Mouse (Mus musculus) G1E (cell line): Measurements from ENCODE around the gene Abhd4.

Source experiments
- CTCF ChIP-seq: IDR thresholded peaks from 2 replicates; pipeline ENCODE4 v1.5.1; 2012; ENCODE audit warnings: low read depth, low read length, inconsistent platforms, mixed read lengths
- GATA1 ChIP-seq: IDR thresholded peaks from 2 replicates; pipeline ENCODE4 v1.6.1; 2012; ENCODE audit warnings: borderline replicate concordance, low read length, inconsistent platforms, mixed read lengths
- TAL1 ChIP-seq: conservative IDR thresholded peaks from 2 replicates; pipeline ENCODE4 v1.6.1; 2012; ENCODE audit warnings: low read depth, low read length, inconsistent platforms, mixed read lengths

- TF ChIP-seq CTCF (no peak), GATA1 (no peak), TAL1 (no peak)
These were observed 9.8 kb upstream of the Abhd4 start for GRCm38 (mm10) chr14:54244183-54244582.
